10 mouse cellular contexts compared by ENCODE assay signal in genomic region chr1:58770111-58770720, GRCm38 (mm10). TPM values are rescaled to one million over a fixed set of nuclear protein-coding genes. Genes with fewer than 3 reads are reported as not detected.
DNase-seq lines count a peak whose midpoint lies in the region; ATAC-seq and TF ChIP-seq lines count a peak whose summit lies in the region.
"Had no signal": no experiment of that assay in that cellular context is flagged by ENCODE, and none has a peak within 500 bp of the region (broad histone marks: within the 10 kb centered on the region; RNA-seq: fewer than 3 reads in every experiment).

No protein-coding gene starts in this region.

- no peak overlapping the region for H3K4me3 ChIP-seq in heart, embryonic 11.5 days (ENCODE audit: low read depth, low read length)
- H3K4me3 ChIP-seq in bone marrow, adult 2 months (replicated peaks; ENCODE audit: control insufficient read depth, low read depth, low read length): no peak overlapping the region
- H3K4me3 ChIP-seq in forebrain, embryonic 14.5 days (ENCODE audit: low read depth, low read length): no peak overlapping the region
- H3K4me3 ChIP-seq: embryonic facial prominence, embryonic 12.5 days; liver, embryonic 15.5 days had no signal

- 29% methylated on average over 7 of the region's 7 CpGs for WGBS in heart, embryonic 11.5 days (ENCODE audit: insufficient replicate concordance)
- WGBS in bone marrow, adult 2 months: 22% methylated on average over 7 of the region's 7 CpGs
- WGBS in forebrain, embryonic 14.5 days: 28% methylated on average over 7 of the region's 7 CpGs

- H3K27me3 ChIP-seq in heart, embryonic 11.5 days (ENCODE audit: control insufficient read depth, insufficient read depth, low read length): no peaks in the 10 kb centered on the region
- no peaks in the 10 kb centered on the region for H3K27me3 ChIP-seq in forebrain, embryonic 14.5 days (replicated peaks; ENCODE audit: control insufficient read depth, insufficient read depth, low read length)
- H3K27me3 ChIP-seq: embryonic facial prominence, embryonic 12.5 days; liver, embryonic 15.5 days had no signal

- no peak overlapping the region for H3K27ac ChIP-seq in heart, embryonic 11.5 days (ENCODE audit: low read depth, low read length)
- H3K27ac ChIP-seq in bone marrow, adult 2 months (ENCODE audit: control insufficient read depth, insufficient read depth, low read depth, low read length, poor library complexity): peak overlapping the region; percentile 36; the same call in 1 of the 2 replicates
- H3K27ac ChIP-seq in forebrain, embryonic 14.5 days (ENCODE audit: low read depth, low read length): no peak overlapping the region
- H3K27ac ChIP-seq: embryonic facial prominence, embryonic 12.5 days; liver, embryonic 15.5 days had no signal

- no peak for TF ChIP-seq CTCF in bone marrow, adult 2 months (IDR thresholded peaks at IDR 0.05; ENCODE audit: control insufficient read depth, insufficient read depth, low read length)

- no peaks in the 10 kb centered on the region for H3K4me1 ChIP-seq in heart, embryonic 11.5 days (ENCODE audit: control insufficient read depth, insufficient read depth, low read length)
- no peaks in the 10 kb centered on the region; the same call in 1 of the 2 replicates for H3K4me1 ChIP-seq in bone marrow, adult 2 months (ENCODE audit: control insufficient read depth, insufficient read depth, low read length)
- no peaks in the 10 kb centered on the region for H3K4me1 ChIP-seq in forebrain, embryonic 14.5 days (ENCODE audit: control insufficient read depth, insufficient read depth, low read length)
- H3K4me1 ChIP-seq: embryonic facial prominence, embryonic 12.5 days had no signal

- peak; percentile 55 to 77 for DNase-seq in heart, adult 18-20 months
- peak; percentile 66 for DNase-seq in CD4-positive helper T cell, adult 2 months (ENCODE audit: low read depth, low spot score)
- peak; percentile 75 for DNase-seq in forebrain, embryonic 14.5 days (ENCODE audit: low spot score)
- peak; percentile 35 for DNase-seq in layer of hippocampus, adult 8-10 months (ENCODE audit: low spot score in 2 of 2)
- peak; percentile 66 for DNase-seq in mesoderm, embryonic 11.5 days (ENCODE audit: low read depth, low spot score)
- DNase-seq in testis, postnatal 14 days (ENCODE audit: low spot score): no peak

- no peak for TF ChIP-seq POLR2A in bone marrow, adult 2 months (IDR thresholded peaks at IDR 0.05; ENCODE audit: borderline replicate concordance, control insufficient read depth, low read depth, low read length)

- ATAC-seq in heart, embryonic 11.5 days (replicated peaks; ENCODE audit: insufficient number of reproducible peaks, low FRiP score, low TSS enrichment): no peak
- 0 out of 2 replicates have a peak, but pooled peaks have one; percentile 44 for ATAC-seq in forebrain, embryonic 14.5 days

- H3K9ac ChIP-seq in heart, embryonic 11.5 days (ENCODE audit: low read depth, low read length): no peak overlapping the region
- H3K9ac ChIP-seq in forebrain, embryonic 14.5 days (ENCODE audit: low read length): no peak overlapping the region
- H3K9ac ChIP-seq: embryonic facial prominence, embryonic 12.5 days; liver, embryonic 15.5 days had no signal

- H3K36me3 ChIP-seq in heart, embryonic 11.5 days (ENCODE audit: control insufficient read depth, insufficient read depth, low read length): no peaks in the 10 kb centered on the region
- H3K36me3 ChIP-seq in forebrain, embryonic 14.5 days (ENCODE audit: control insufficient read depth, insufficient read depth, low read length): no peaks in the 10 kb centered on the region
- H3K36me3 ChIP-seq: embryonic facial prominence, embryonic 12.5 days; liver, embryonic 15.5 days had no signal

- no peak overlapping the region for H3K4me2 ChIP-seq in heart, embryonic 11.5 days
- H3K4me2 ChIP-seq in forebrain, embryonic 14.5 days (ENCODE audit: low read length): no peak overlapping the region
- H3K4me2 ChIP-seq: embryonic facial prominence, embryonic 12.5 days; liver, embryonic 15.5 days had no signal

- no peaks in the 10 kb centered on the region for H3K9me3 ChIP-seq in heart, embryonic 11.5 days (replicated peaks; ENCODE audit: control insufficient read depth, low read length)
- H3K9me3 ChIP-seq in forebrain, embryonic 14.5 days (replicated peaks; ENCODE audit: control insufficient read depth, low read length): no peaks in the 10 kb centered on the region
- H3K9me3 ChIP-seq: embryonic facial prominence, embryonic 12.5 days; liver, embryonic 15.5 days had no signal

RNA-seq across cellular contexts. Expression of gene Casp8, which starts 25.0 kb away (rescaled TPM):
- total RNA-seq in heart, adult 18-20 months (2021): 1 to 10 TPM; 6.4 to 8.0 TPM
- polyA plus RNA-seq in heart, embryonic 11.5 days (2014; fragmentation: Nextera tagmentation; extraction: Ambion mirVana): 23.8 and 25.8 TPM in 2 replicates
- 11.5 and 17.5 TPM in 2 replicates for polyA plus RNA-seq in bone marrow, adult 2 months (2011; ENCODE audit: insufficient read depth, insufficient read length, low replicate concordance, missing spikeins)
- 3.8 and 4.7 TPM in 2 replicates for polyA plus RNA-seq in forebrain, embryonic 14.5 days (2014; fragmentation: Nextera tagmentation; extraction: Ambion mirVana)
- 1 to 10 TPM; 1.5 to 5.8 (median 4.7) TPM for total RNA-seq in layer of hippocampus, adult 8-10 months (2022)

RNA-seq across cellular contexts. Expression of gene Cflar, which starts 58.9 kb away (rescaled TPM):
- 10 to 100 TPM; 65.2 to 75.0 TPM for total RNA-seq in heart, adult 18-20 months (2021)
- polyA plus RNA-seq in heart, embryonic 11.5 days (2014; fragmentation: Nextera tagmentation; extraction: Ambion mirVana): 26.7 and 32.6 TPM in 2 replicates
- 32.3 and 72.0 TPM in 2 replicates for polyA plus RNA-seq in bone marrow, adult 2 months (2011; ENCODE audit: insufficient read depth, insufficient read length, low replicate concordance, missing spikeins)
- 18.3 and 18.7 TPM in 2 replicates for polyA plus RNA-seq in forebrain, embryonic 14.5 days (2014; fragmentation: Nextera tagmentation; extraction: Ambion mirVana)
- 10 to 100 TPM; 41.2 to 48.5 (median 44.3) TPM for total RNA-seq in layer of hippocampus, adult 8-10 months (2022)
